In genomic region chr3:96268051-96268775, GRCm38 (mm10) we compare ENCODE assay signal across 8 mouse cellular contexts. TPM values are rescaled to one million over a fixed set of nuclear protein-coding genes. Genes with fewer than 3 reads are reported as not detected.
DNase-seq lines count a peak whose midpoint lies in the region; ATAC-seq and TF ChIP-seq lines count a peak whose summit lies in the region.

Hist2h3b (plus strand) TSS chr3:96268654.

- H3K4me3 ChIP-seq in embryonic facial prominence, embryonic 13.5 days = peak within 1 kb of the TSS; percentile 57
- peak within 1 kb of the TSS; percentile 75 for H3K4me3 ChIP-seq in heart, adult 2 months
- H3K4me3 ChIP-seq in limb, embryonic 13.5 days = peak within 1 kb of the TSS; percentile 59
- H3K4me3 ChIP-seq in midbrain, embryonic 15.5 days = peak within 1 kb of the TSS; percentile 48

- peaks cover 32% of the 10 kb centered on the region for H3K4me1 ChIP-seq in embryonic facial prominence, embryonic 13.5 days
- H3K4me1 ChIP-seq in heart, adult 2 months (ENCODE audit: control insufficient read depth, insufficient read depth, low read length) = peaks cover 8% of the 10 kb centered on the region
- H3K4me1 ChIP-seq in limb, embryonic 13.5 days = peaks cover 17% of the 10 kb centered on the region
- peaks cover 23% of the 10 kb centered on the region for H3K4me1 ChIP-seq in midbrain, embryonic 15.5 days

- intact Hi-C loops in heart, adult 2 months (cut with DNase I) = no loop called here

- TF ChIP-seq CTCF in heart, adult 2 months (IDR thresholded peaks at IDR 0.05) = no peak

- 21% methylated on average over 30 of the region's 30 CpGs for WGBS in embryonic facial prominence, embryonic 13.5 days
- WGBS in heart, adult 2 months = 29% methylated on average over 30 of the region's 30 CpGs
- 23% methylated on average over 30 of the region's 30 CpGs for WGBS in limb, embryonic 13.5 days
- WGBS in midbrain, embryonic 15.5 days = 22% methylated on average over 29 of the region's 30 CpGs

- no peaks in the 10 kb centered on the region for H3K9me3 ChIP-seq in embryonic facial prominence, embryonic 13.5 days
- H3K9me3 ChIP-seq in limb, embryonic 13.5 days = no peaks in the 10 kb centered on the region
- H3K9me3 ChIP-seq in midbrain, embryonic 15.5 days = no peaks in the 10 kb centered on the region

- peak; percentile 62; the same call in 1 of the 2 replicates for ATAC-seq in embryonic facial prominence, embryonic 13.5 days (ENCODE audit: insufficient number of reproducible peaks, insufficient read depth, low FRiP score, low TSS enrichment, low read depth)
- peak; percentile 81 for ATAC-seq in limb, embryonic 13.5 days (ENCODE audit: low FRiP score, low read depth)
- ATAC-seq in midbrain, embryonic 15.5 days (replicated peaks) = peak; percentile 52

- peak within 1 kb of the TSS; percentile 87 for H3K4me2 ChIP-seq in embryonic facial prominence, embryonic 13.5 days
- H3K4me2 ChIP-seq in limb, embryonic 13.5 days (replicated peaks) = peak within 1 kb of the TSS; percentile 84
- H3K4me2 ChIP-seq in midbrain, embryonic 15.5 days = peak within 1 kb of the TSS; percentile 86

- H3K36me3 ChIP-seq in embryonic facial prominence, embryonic 13.5 days = no peaks in the 10 kb centered on the region
- H3K36me3 ChIP-seq in heart, adult 2 months (ENCODE audit: control insufficient read depth, insufficient read depth, low read length) = no peaks in the 10 kb centered on the region
- no peaks in the 10 kb centered on the region for H3K36me3 ChIP-seq in limb, embryonic 13.5 days
- H3K36me3 ChIP-seq in midbrain, embryonic 15.5 days (replicated peaks) = no peaks in the 10 kb centered on the region

- peak; percentile 98 for DNase-seq in 416B (ENCODE audit: low read depth)
- DNase-seq in adrenal gland, postnatal 4 days (ENCODE audit: low spot score in 2 of 2) = peak; percentile 55 to 59
- DNase-seq in heart, adult 2 months = peak; percentile 85 to 87
- peak; percentile 83 to 86 for DNase-seq in kidney, adult 8-10 months
- peak; percentile 88 to 95 for DNase-seq in spleen, postnatal 10 days (ENCODE audit: low spot score in 2 of 2)

- H3K9ac ChIP-seq in embryonic facial prominence, embryonic 13.5 days = peak within 1 kb of the TSS; percentile 83
- peak within 1 kb of the TSS; percentile 66 for H3K9ac ChIP-seq in heart, adult 2 months (ENCODE audit: low read depth, low read length)
- peak within 1 kb of the TSS; percentile 78 for H3K9ac ChIP-seq in limb, embryonic 13.5 days
- peak within 1 kb of the TSS; percentile 48 for H3K9ac ChIP-seq in midbrain, embryonic 15.5 days

- H3K27me3 ChIP-seq in embryonic facial prominence, embryonic 13.5 days = no peaks in the 10 kb centered on the region
- no peaks in the 10 kb centered on the region for H3K27me3 ChIP-seq in heart, adult 2 months (ENCODE audit: control insufficient read depth, insufficient read depth, low read length)
- H3K27me3 ChIP-seq in limb, embryonic 13.5 days = no peaks in the 10 kb centered on the region
- H3K27me3 ChIP-seq in midbrain, embryonic 15.5 days (replicated peaks) = no peaks in the 10 kb centered on the region

- 0 out of 2 replicates have a peak, but pooled peaks have one; percentile 18 for TF ChIP-seq EP300 in heart, adult 2 months (IDR thresholded peaks at IDR 0.05; ENCODE audit: insufficient read depth, low read depth, low read length)

- H3K79me2 ChIP-seq in heart, adult 2 months (replicated peaks; ENCODE audit: control insufficient read depth, insufficient read depth, low read length) = no peaks in the 10 kb centered on the region

- TF ChIP-seq POLR2A in heart, adult 2 months (IDR thresholded peaks at IDR 0.05; ENCODE audit: insufficient read depth, low read depth, low read length) = peak; percentile 94

- H3K27ac ChIP-seq in embryonic facial prominence, embryonic 13.5 days = peak within 1 kb of the TSS; percentile 97
- H3K27ac ChIP-seq in heart, adult 2 months = peak within 1 kb of the TSS; percentile 93
- H3K27ac ChIP-seq in limb, embryonic 13.5 days = peak within 1 kb of the TSS; percentile 97
- H3K27ac ChIP-seq in midbrain, embryonic 15.5 days = peak within 1 kb of the TSS; percentile 95

RNA-seq across cellular contexts. Expression of gene Hist2h3b, which starts in this region (rescaled TPM):
- 1,000 to 10,000 TPM in 1 of 2 experiments, 100 to 1,000 TPM in 1; 924 to 1,090 TPM for total RNA-seq in adrenal gland, postnatal 4 days (2021)
- 80.9 and 96.2 TPM in 2 replicates for polyA plus RNA-seq in embryonic facial prominence, embryonic 13.5 days (2015; fragmentation: Nextera tagmentation; extraction: Ambion mirVana)
- total RNA-seq in heart, adult 2 months (2021) = 10 to 100 TPM; 11.5 to 18.3 TPM
- polyA plus RNA-seq in heart, adult 2 months (2012; rRNA removed) = 0.94 and 5.2 TPM in 2 replicates
- polyA plus RNA-seq in limb, embryonic 13.5 days (2015; fragmentation: Nextera tagmentation; extraction: Ambion mirVana) = 85.5 and 91.9 TPM in 2 replicates
- 12.8 and 13.1 TPM in 2 replicates for polyA plus RNA-seq in midbrain, embryonic 15.5 days (2015; fragmentation: Nextera tagmentation; extraction: Ambion mirVana)

Comparison
In these comparisons a context has a peak if more than half of its experiments do, and no peak if none do; other contexts are left out.
1. Peak in every context shown above with its lines: DNase-seq, ATAC-seq, H3K4me3 ChIP-seq and H3K27ac ChIP-seq.
2. RNA of gene Hist2h3b (total RNA-seq): 924 to 1,090 TPM in adrenal gland, postnatal 4 days; 11.5 to 18.3 TPM in heart, adult 2 months; every median in the first group is over 10 times any median in the second.